Mouse (Mus musculus) C2C12 (cell line): ENCODE measurements around the gene Mrps24.

Experiments used
- CTCF ChIP-seq: IDR thresholded peaks from one replicate; pipeline ENCODE4 v1.5.1; 2011; ENCODE audit not compliant: control insufficient read depth, insufficient read depth, insufficient read length
- MYOG ChIP-seq: IDR thresholded peaks from one replicate; pipeline ENCODE4 v1.6.1; 2011; ENCODE audit not compliant: control insufficient read depth, insufficient read length; ENCODE audit errors: extremely low read depth

DNA sequence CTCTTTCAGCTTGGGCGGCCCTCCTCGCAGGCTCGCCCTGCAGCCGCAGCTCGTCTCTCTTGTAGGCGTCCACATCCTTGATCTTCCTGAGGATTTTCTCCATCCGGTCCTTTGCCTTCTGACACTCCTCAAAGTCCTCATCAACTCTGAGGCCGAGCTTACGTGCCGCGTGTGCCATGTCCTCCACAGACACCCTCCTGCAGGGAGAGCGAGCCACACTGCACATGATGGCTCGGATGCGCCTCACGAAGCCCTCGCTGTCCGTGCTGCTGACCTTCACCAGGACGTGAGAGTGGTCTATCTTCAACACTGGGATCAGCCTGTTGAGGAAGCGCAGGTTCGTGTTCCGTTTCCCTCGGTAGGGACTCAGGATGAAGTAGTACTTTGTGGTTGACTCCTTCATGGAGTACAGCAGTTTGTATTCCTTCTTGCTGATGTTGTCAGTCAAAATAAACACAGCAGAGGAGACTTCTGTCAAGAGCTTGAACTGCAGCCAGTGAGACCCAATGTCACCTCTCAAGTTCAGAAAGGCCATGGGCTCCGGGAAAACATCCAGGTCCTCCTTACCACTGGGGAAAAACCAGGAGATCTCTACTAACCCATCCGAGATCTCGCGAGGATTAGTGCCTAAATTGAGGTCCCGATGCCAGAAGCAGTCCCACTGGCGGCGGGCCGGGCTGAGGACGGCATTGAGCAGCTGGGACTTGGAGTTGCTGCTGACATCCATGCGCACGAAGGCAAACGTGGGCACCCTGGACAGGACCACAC, 1.6 kb upstream of the Mrps24 start:
- TF ChIP-seq CTCF, result no peak
- TF ChIP-seq MYOG, result no peak
